Mouse (Mus musculus): ENCODE measurements at regions not wholly inside any gene's neighbourhood (a gene's known extent, or its start where the extent isn't known, plus 50 kb on each side); places are given as distances from the start of the nearest gene placed in this dataset.
"Not testable (repeated sequence)": the region's sequence is repeated elsewhere in the genome, so short reads cannot be mapped to it uniquely, and the experiment has no call there.

DNA sequence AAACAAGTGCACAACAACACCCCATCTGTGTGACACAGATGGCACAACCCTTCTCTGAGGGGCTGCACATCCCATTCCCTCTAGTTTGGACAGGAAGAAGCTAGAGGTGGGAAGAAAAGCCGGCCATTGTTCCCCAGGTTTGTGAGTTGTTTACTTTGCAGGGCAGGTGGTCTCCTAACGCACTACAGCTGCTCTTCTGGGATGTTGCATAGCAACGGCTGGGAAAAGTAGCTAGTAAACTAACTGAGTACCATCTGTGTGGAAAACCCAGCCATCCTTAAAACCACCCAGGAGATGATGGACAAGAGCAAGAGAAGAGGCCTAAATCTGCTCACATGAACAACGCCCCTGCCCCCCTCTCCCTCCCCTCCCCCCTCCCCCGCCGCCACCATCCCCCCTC, 57.9 kb upstream of the Fcgr1 start:
- not testable (repeated sequence) for TF ChIP-seq CTCF (IDR thresholded peaks at IDR 0.05; ENCODE audit: borderline replicate concordance, insufficient read depth, low read length); POLR2A (IDR thresholded peaks at IDR 0.05; ENCODE audit: low read depth, low read length)

Measured in embryonic fibroblast, embryonic 13.5 days (primary cell).